In genomic region chr1:182560390-182561098, GRCm38 (mm10) we compare ENCODE assay signal across 7 mouse cellular contexts. TPM values are rescaled to one million over a fixed set of nuclear protein-coding genes. Genes with fewer than 3 reads are reported as not detected.
DNase-seq lines count a peak whose midpoint lies in the region; ATAC-seq and TF ChIP-seq lines count a peak whose summit lies in the region.

No protein-coding gene starts in this region.

- TF ChIP-seq CTCF in ES-Bruce4 (IDR thresholded peaks at IDR 0.05; ENCODE audit: low read depth, low read length) (peak; percentile 69), Patski (IDR thresholded peaks at IDR 0.05) (peak; percentile 92)

- H3K9me3 ChIP-seq in ES-Bruce4 (replicated peaks; ENCODE audit: control insufficient read depth, insufficient read depth, low read length, poor library complexity, severe bottlenecking) = no peaks in the 10 kb centered on the region
- no peaks in the 10 kb centered on the region for H3K9me3 ChIP-seq in hindbrain, embryonic 10.5 days
- H3K9me3 ChIP-seq in midbrain, embryonic 13.5 days = no peaks in the 10 kb centered on the region

- in situ Hi-C loops in Patski (cut with MboI; ENCODE audit: low pct_unique_long_range_greater_than_20kb) = no loop called here

- POLR2A ChIA-PET in Patski (lab: Charles Lee) = no interaction called here

- CTCF ChIA-PET in Patski (lab: Charles Lee) = interaction anchor here (0.7 to 1.7 kb wide), 15 partner anchors 9 to 713 kb away, joined by 3 to 15 read pairs (median 4); no protein-coding TSS in a partner anchor

- no peaks in the 10 kb centered on the region for H3K36me3 ChIP-seq in ES-Bruce4 (ENCODE audit: control insufficient read depth, insufficient read depth, low read length, poor library complexity, severe bottlenecking)
- H3K36me3 ChIP-seq in hindbrain, embryonic 10.5 days = no peaks in the 10 kb centered on the region
- no peaks in the 10 kb centered on the region for H3K36me3 ChIP-seq in midbrain, embryonic 13.5 days

- peak; percentile 74 for ATAC-seq in Patski
- peak; percentile 69 for ATAC-seq in midbrain, embryonic 13.5 days

- no peaks in the 10 kb centered on the region for H3K4me1 ChIP-seq in ES-Bruce4 (ENCODE audit: control insufficient read depth, insufficient read depth, low read length)
- peaks cover 28% of the 10 kb centered on the region for H3K4me1 ChIP-seq in hindbrain, embryonic 10.5 days (replicated peaks)
- H3K4me1 ChIP-seq in midbrain, embryonic 13.5 days (replicated peaks) = peaks cover 13% of the 10 kb centered on the region

- intact Hi-C loops in left cerebral cortex, postnatal 25 days (cut with DNase I) = loop anchor here (2.0 kb wide), 2 partner anchors 96 to 400 kb away; no protein-coding TSS in a partner anchor

- H3K27me3 ChIP-seq in ES-Bruce4 (ENCODE audit: control insufficient read depth, insufficient read depth, low read length, poor library complexity, severe bottlenecking) = no peaks in the 10 kb centered on the region
- H3K27me3 ChIP-seq in Patski = no peaks in the 10 kb centered on the region
- H3K27me3 ChIP-seq in hindbrain, embryonic 10.5 days (ENCODE audit: insufficient read depth, poor library complexity, severe bottlenecking) = no peaks in the 10 kb centered on the region
- H3K27me3 ChIP-seq in midbrain, embryonic 13.5 days = peaks cover 9% of the 10 kb centered on the region; the same call in 1 of the 2 replicates

- WGBS in hindbrain, embryonic 10.5 days = 39% methylated on average over 3 of the region's 3 CpGs
- 24% methylated on average over 3 of the region's 3 CpGs for WGBS in midbrain, embryonic 13.5 days

- no peak overlapping the region for H3K27ac ChIP-seq in ES-Bruce4 (ENCODE audit: insufficient read depth, low read length)
- no peak overlapping the region for H3K27ac ChIP-seq in hindbrain, embryonic 10.5 days
- no peak overlapping the region for H3K27ac ChIP-seq in midbrain, embryonic 13.5 days

- 0 out of 2 replicates have a peak, but pooled peaks have one; percentile 12 for TF ChIP-seq EP300 in ES-Bruce4 (IDR thresholded peaks at IDR 0.05; ENCODE audit: insufficient read depth, low read depth, low read length)

- no peak overlapping the region for H3K4me2 ChIP-seq in midbrain, embryonic 13.5 days (replicated peaks)

- DNase-seq in Patski (ENCODE audit: low read depth, low spot score) = no peak
- DNase-seq in embryo, embryonic 11.5 days (ENCODE audit: low read depth, low spot score) = peak; percentile 40
- DNase-seq in hindbrain, embryonic 10.5 days (ENCODE audit: low spot score) = peak; percentile 72
- DNase-seq in left cerebral cortex, postnatal 25 days (ENCODE audit: low spot score in 2 of 2) = peak; percentile 41 to 45
- DNase-seq in thymus, postnatal 14 days = peak; percentile 44

- no peak overlapping the region for H3K4me3 ChIP-seq in ES-Bruce4 (ENCODE audit: low read depth, low read length)
- no peak overlapping the region for H3K4me3 ChIP-seq in hindbrain, embryonic 10.5 days
- H3K4me3 ChIP-seq in midbrain, embryonic 13.5 days (replicated peaks) = no peak overlapping the region

- no peak for TF ChIP-seq POLR2A in ES-Bruce4 (IDR thresholded peaks at IDR 0.05; ENCODE audit: insufficient read depth, low read length)

- H3K9ac ChIP-seq in ES-Bruce4 (ENCODE audit: low read depth, poor library complexity, severe bottlenecking) = no peak overlapping the region
- H3K9ac ChIP-seq in midbrain, embryonic 13.5 days (replicated peaks) = no peak overlapping the region

RNA-seq across cellular contexts. Expression of gene Capn8, which starts 4.3 kb away (rescaled TPM):
- polyA plus RNA-seq in ES-Bruce4 (2011; ENCODE audit: insufficient read depth, insufficient read length, low read depth, missing spikeins) = 0.24 TPM in 1 of 2 replicates, not detected in the other
- 0.06 TPM for polyA plus RNA-seq in Patski (2021)
- 0.08 TPM in 1 of 2 replicates, not detected in the other for polyA plus RNA-seq in hindbrain, embryonic 10.5 days (2016; fragmentation: Nextera tagmentation; extraction: Ambion mirVana)
- total RNA-seq in left cerebral cortex, postnatal 25 days (2021) = not detected
- polyA plus RNA-seq in midbrain, embryonic 13.5 days (2015; fragmentation: Nextera tagmentation; extraction: Ambion mirVana) = 0.13 TPM in 1 of 2 replicates, not detected in the other

RNA-seq across cellular contexts. Expression of gene Capn2, which starts 43.1 kb away (rescaled TPM):
- 60.5 and 61.1 TPM in 2 replicates for polyA plus RNA-seq in ES-Bruce4 (2011; ENCODE audit: insufficient read depth, insufficient read length, low read depth, missing spikeins)
- 281 TPM for polyA plus RNA-seq in Patski (2021)
- polyA plus RNA-seq in hindbrain, embryonic 10.5 days (2016; fragmentation: Nextera tagmentation; extraction: Ambion mirVana) = 91.3 and 105 TPM in 2 replicates
- total RNA-seq in left cerebral cortex, postnatal 25 days (2021) = 10 to 100 TPM; 52.9 to 61.4 TPM
- polyA plus RNA-seq in midbrain, embryonic 13.5 days (2015; fragmentation: Nextera tagmentation; extraction: Ambion mirVana) = 75.3 and 80.9 TPM in 2 replicates
